Mouse (Mus musculus): ENCODE results near the gene Cfap73. TPM values are rescaled to one million over a fixed set of nuclear protein-coding genes. Genes with fewer than 3 reads are reported as not detected.
A peak's percentile ranks its signal among the peaks of the same experiment; 100 is the strongest.

Cfap73 gene
- total and polyA plus RNA-seq, 3 experiments: 0.26 TPM; not detected in 2

DNA sequence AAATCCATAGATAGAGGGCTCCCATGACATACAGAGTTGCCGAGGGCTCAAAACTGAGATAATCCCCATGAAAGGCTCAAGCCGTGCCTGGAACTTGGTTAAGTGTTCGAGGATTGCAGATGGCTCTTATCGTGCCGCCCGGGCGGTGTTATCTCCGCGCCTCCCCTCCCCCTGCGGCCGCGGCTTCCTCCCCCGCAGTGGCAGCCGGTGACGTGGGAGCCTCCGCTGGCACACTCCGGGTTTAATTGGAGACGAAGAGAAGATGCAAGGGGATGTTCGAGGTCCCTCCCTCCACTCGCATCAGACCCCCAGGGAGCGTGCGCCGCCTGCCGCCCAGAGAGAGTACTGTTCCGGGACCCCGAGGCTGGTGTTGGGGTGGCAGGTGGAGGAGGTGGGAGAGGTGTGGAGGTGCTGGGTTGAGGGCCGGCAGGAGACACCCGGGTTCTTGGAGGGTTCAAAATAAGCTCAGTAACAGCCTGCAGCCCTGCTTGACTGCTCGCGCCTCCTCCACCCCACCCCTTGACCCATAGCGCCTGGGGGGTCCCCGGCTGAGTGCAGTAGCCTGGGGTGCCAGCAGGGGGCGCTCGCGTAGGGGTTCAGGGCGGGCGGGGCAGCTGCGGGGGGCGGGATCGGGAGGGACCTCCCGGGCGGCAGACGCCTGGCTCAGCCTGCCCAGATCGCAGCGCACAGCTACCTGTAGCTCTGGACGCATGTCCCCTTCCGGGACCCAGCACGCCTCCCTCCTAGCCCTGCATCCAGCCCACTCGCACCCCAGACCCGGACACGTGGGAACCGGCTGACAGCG, 14.7 kb upstream of the Cfap73 start, which contains the start of gene Rasal1 (continued):
- peak; percentile 52 for TF ChIP-seq TCF12 (IDR thresholded peaks at IDR 0.05; ENCODE audit: low read depth, low read length)
- TF ChIP-seq CTCF (conservative IDR thresholded peaks at IDR 0.05 in 1 of 2, IDR thresholded peaks at IDR 0.05 in 1 of 2; ENCODE audit: low read depth in 2 of 2, low read length in 2 of 2): peak; percentile 28 to 88
- peak; percentile 14; the same call in 1 of the 2 replicates for TF ChIP-seq SIN3A (IDR thresholded peaks at IDR 0.05; ENCODE audit: low read length)
- TF ChIP-seq ZMIZ1 (IDR thresholded peaks at IDR 0.05; ENCODE audit: low read depth, low read length): no peak
- TF ChIP-seq MXI1 (IDR thresholded peaks at IDR 0.05; ENCODE audit: low read depth, low read length): no peak
- no peak for TF ChIP-seq GABPA (IDR thresholded peaks at IDR 0.05; ENCODE audit: insufficient replicate concordance, low read depth, low read length)
- no peak for TF ChIP-seq ZC3H11A (IDR thresholded peaks at IDR 0.05; ENCODE audit: low read depth, low read length)
- peak; percentile 57 for TF ChIP-seq RAD21 (IDR thresholded peaks at IDR 0.05; ENCODE audit: low read depth, low read length)
- TF ChIP-seq NELFE (IDR thresholded peaks at IDR 0.05; ENCODE audit: low read depth, low read length): 0 out of 2 replicates have a peak, but pooled peaks have one; percentile 29
- TF ChIP-seq ZKSCAN1 (IDR thresholded peaks at IDR 0.05; ENCODE audit: borderline replicate concordance, low read depth, low read length): no peak
- peak; percentile 52 for TF ChIP-seq POLR2A (IDR thresholded peaks at IDR 0.05; ENCODE audit: low read depth, low read length)
- TF ChIP-seq CHD2 (IDR thresholded peaks at IDR 0.05; ENCODE audit: low read length): peak; percentile 82
- TF ChIP-seq HCFC1 (IDR thresholded peaks at IDR 0.05; ENCODE audit: low read depth, low read length): no peak; the same call in 1 of the 2 replicates
- peak; percentile 85; the same call in 1 of the 2 replicates for TF ChIP-seq MAZ (IDR thresholded peaks at IDR 0.05; ENCODE audit: low read depth, low read length)
- no peak for TF ChIP-seq JUND (conservative IDR thresholded peaks at IDR 0.05; ENCODE audit: low read depth, low read length)

DNA sequence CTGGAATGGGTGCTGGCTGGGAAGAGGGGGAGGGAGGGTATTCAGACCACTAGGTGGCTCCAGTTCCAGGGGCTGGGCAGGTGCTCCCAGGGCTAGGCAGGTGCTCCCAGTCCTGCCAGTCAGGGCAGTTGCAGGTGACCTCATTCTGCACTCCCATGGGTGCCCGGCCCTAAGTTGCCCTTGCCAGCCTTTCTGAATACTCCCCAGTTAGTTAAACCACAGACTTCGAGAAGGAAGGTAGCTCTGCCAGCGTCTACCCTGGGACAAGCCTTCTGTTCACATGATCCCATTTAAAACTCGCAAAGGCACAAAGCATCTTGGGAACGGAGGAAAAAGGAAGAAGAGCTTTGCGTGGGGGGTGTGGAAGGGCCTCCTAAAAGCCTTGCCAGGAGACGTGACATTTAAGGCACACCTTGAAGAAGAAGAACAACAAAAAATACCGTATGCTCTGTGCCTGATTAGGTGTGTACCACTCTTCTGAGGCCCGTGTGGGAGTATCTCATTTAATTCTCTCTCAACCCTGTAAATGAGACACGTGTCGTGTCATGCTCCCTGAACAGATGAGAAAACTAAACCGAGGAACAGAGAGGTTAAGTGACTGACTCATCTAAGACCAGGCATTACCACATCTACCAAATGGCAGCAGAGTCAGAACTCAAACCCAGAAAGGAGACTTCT, 13.9 kb upstream of the Cfap73 start:
- Histone ChIP-seq H3K27ac (ENCODE audit: insufficient read depth, low read depth) (no peak overlapping the region), H3K79me2 (replicated peaks; ENCODE audit: control insufficient read depth, extremely low read depth, insufficient read depth, poor library complexity, severe bottlenecking) (no peaks in the 10 kb centered on the region), H3K4me3 (replicated peaks in 1 of 3; ENCODE audit: low read depth in 2 of 3, low read length in 2 of 3, poor library complexity in 1 of 3) (peak overlapping the region in 2 of 3 experiments; percentile 17 to 47), H3K27me3 (replicated peaks) (no peaks in the 10 kb centered on the region), H3K4me1 (ENCODE audit: control insufficient read depth in 1 of 2, insufficient read depth in 2 of 2) (peaks cover 33 to 66% of the 10 kb centered on the region in 2 experiments), H3K9me3 (replicated peaks; ENCODE audit: low read length) (no peaks in the 10 kb centered on the region), H3K36me3 (replicated peaks in 1 of 2; ENCODE audit: control insufficient read depth in 1 of 2, insufficient read depth in 1 of 2, low read length in 1 of 2) (peaks cover 0 to 5% of the 10 kb centered on the region in 2 experiments), H3K4me2 (ENCODE audit: insufficient read depth, low read depth, poor library complexity, severe bottlenecking) (peak overlapping the region; percentile 82), H3K9ac (ENCODE audit: insufficient read depth, low read depth) (peak overlapping the region; percentile 65)
- in situ Hi-C loops (cut with MboI; ENCODE audit: low pct_ligation_motif_present, low pct_unique_long_range_greater_than_20kb, low sequenced_read_pairs): no loop called here
- dilution Hi-C loops (cut with MboI; ENCODE audit: extremely low pct_ligation_motif_present, extremely low pct_unique_long_range_greater_than_20kb, low sequenced_read_pairs): no loop called here
- peak; percentile 55 for DNase-seq (ENCODE audit: extremely low read depth)
- TF ChIP-seq POLR2AphosphoS2 (IDR thresholded peaks at IDR 0.05; ENCODE audit: low read depth, low read length): no peak
- no peak for TF ChIP-seq TBP (conservative IDR thresholded peaks at IDR 0.05; ENCODE audit: low read depth, low read length)
- no peak for TF ChIP-seq TCF12 (IDR thresholded peaks at IDR 0.05; ENCODE audit: low read depth, low read length)
- no peak for TF ChIP-seq HCFC1 (IDR thresholded peaks at IDR 0.05; ENCODE audit: low read depth, low read length)
- no peak for TF ChIP-seq RCOR1 (conservative IDR thresholded peaks at IDR 0.05; ENCODE audit: low read depth, low read length)
- no peak for TF ChIP-seq ZC3H11A (IDR thresholded peaks at IDR 0.05; ENCODE audit: low read depth, low read length)
- TF ChIP-seq JUN (IDR thresholded peaks at IDR 0.05; ENCODE audit: insufficient read depth, low read depth, low read length): no peak
- TF ChIP-seq POLR2A (IDR thresholded peaks at IDR 0.05; ENCODE audit: low read depth, low read length): no peak; the same call in 1 of the 2 replicates
- no peak for TF ChIP-seq MAFK (IDR thresholded peaks at IDR 0.05; ENCODE audit: insufficient replicate concordance, low read length)
- TF ChIP-seq JUND (conservative IDR thresholded peaks at IDR 0.05; ENCODE audit: low read depth, low read length): peak; percentile 39; the same call in 1 of the 2 replicates
- no peak for TF ChIP-seq USF2 (conservative IDR thresholded peaks at IDR 0.05; ENCODE audit: low read depth, low read length)
- TF ChIP-seq NELFE (IDR thresholded peaks at IDR 0.05; ENCODE audit: low read depth, low read length): 0 out of 2 replicates have a peak, but pooled peaks have one; percentile 23
- peak; percentile 13 for TF ChIP-seq USF1 (IDR thresholded peaks at IDR 0.05; ENCODE audit: low read depth, low read length)
- TF ChIP-seq CTCF (conservative IDR thresholded peaks at IDR 0.05 in 1 of 2, IDR thresholded peaks at IDR 0.05 in 1 of 2; ENCODE audit: low read depth in 2 of 2, low read length in 2 of 2): peak in 1 of 2 experiments; percentile 41; a peak in 2 of 4 replicates
- TF ChIP-seq MXI1 (IDR thresholded peaks at IDR 0.05; ENCODE audit: low read depth, low read length): peak; percentile 79; the same call in 1 of the 2 replicates
- no peak for TF ChIP-seq CHD1 (IDR thresholded peaks at IDR 0.05; ENCODE audit: low read depth, low read length)
- TF ChIP-seq NRF1 (IDR thresholded peaks at IDR 0.05; ENCODE audit: low read depth, low read length): no peak
- TF ChIP-seq EP300 (IDR thresholded peaks at IDR 0.05; ENCODE audit: low read length): no peak
- no peak for TF ChIP-seq MAZ (IDR thresholded peaks at IDR 0.05; ENCODE audit: low read depth, low read length)
- TF ChIP-seq KAT2A (IDR thresholded peaks at IDR 0.05; ENCODE audit: insufficient replicate concordance, low read length): no peak
- TF ChIP-seq RAD21 (IDR thresholded peaks at IDR 0.05; ENCODE audit: low read depth, low read length): no peak
- TF ChIP-seq GABPA (IDR thresholded peaks at IDR 0.05; ENCODE audit: insufficient replicate concordance, low read depth, low read length): no peak
- no peak for TF ChIP-seq SMC3 (IDR thresholded peaks at IDR 0.05; ENCODE audit: low read depth, low read length)
- 0 out of 2 replicates have a peak, but pooled peaks have one; percentile 52 for TF ChIP-seq SIN3A (IDR thresholded peaks at IDR 0.05; ENCODE audit: low read length)
- no peak; the same call in 1 of the 2 replicates for TF ChIP-seq ETS1 (conservative IDR thresholded peaks at IDR 0.05; ENCODE audit: low read depth, low read length)
- no peak for TF ChIP-seq ZMIZ1 (IDR thresholded peaks at IDR 0.05; ENCODE audit: low read depth, low read length)
- no peak for TF ChIP-seq ZNF384 (IDR thresholded peaks at IDR 0.05; ENCODE audit: low read depth, low read length)
- no peak for TF ChIP-seq PAX5 (IDR thresholded peaks at IDR 0.05; ENCODE audit: low read length)
- no peak for TF ChIP-seq IRF4 (IDR thresholded peaks at IDR 0.05; ENCODE audit: low read depth, low read length)

All from CH12.LX (cell line).